Mouse (Mus musculus) megakaryocyte, adult 5-6 weeks (primary cell): Measurements from ENCODE around the gene Olfr1532-ps1. TPM values are rescaled to one million over a fixed set of nuclear protein-coding genes. Genes with fewer than 3 reads are reported as not detected.
"Not testable (repeated sequence)": the region's sequence is repeated elsewhere in the genome, so short reads cannot be mapped to it uniquely, and the experiment has no call there.

Source experiments
- ATAC-seq: 2 replicates; pipeline ENCODE4 v1.8.0; 2016; ENCODE audit warnings: mild to moderate bottlenecking, inconsistent platforms; ENCODE audit not compliant: poor library complexity, severe bottlenecking
- total RNA-seq, 2 experiments: library from RNA; stranded (forward) in 1 of 2; stranded (reverse) in 1 of 2; fragments of 153-499, 151-499 nt in 1 of 2; fragments of 221-1000, 200-1000 nt in 1 of 2; gene quantifications; 2 replicates each; pipeline versions ENCODE4 v1.2.3 to v1.2.4; 2015 to 2017

Olfr1532-ps1 gene
- total RNA-seq (2015) (not detected in 2 replicates), total RNA-seq (2017) (not detected in 2 replicates)

GRCm38 (mm10) chr7:106907676-106908075 lies at the start of gene Olfr1532-ps1:
TSS of gene Olfr1532-ps1 (plus strand) at chr7:106908001.
- no peak for ATAC-seq

DNA sequence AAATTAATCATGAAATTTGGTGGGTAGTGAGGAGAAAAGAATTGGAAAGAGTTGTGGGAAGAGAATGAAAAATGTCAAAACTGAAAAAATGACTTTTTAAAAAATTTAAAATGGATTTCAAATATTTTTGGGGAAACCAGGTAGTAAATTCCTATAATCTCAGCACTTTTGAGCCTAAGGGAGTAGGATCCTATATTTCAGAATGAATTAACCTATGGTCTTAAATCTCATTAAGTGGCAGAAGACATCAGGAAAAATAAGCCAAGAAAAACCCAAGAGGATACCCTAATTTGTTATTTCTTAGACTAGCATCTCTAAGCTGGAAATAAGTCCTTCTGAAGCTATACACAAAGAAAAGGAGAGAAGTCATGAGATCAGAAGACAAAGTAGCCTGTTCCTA lies 44.9 kb upstream of the Olfr1532-ps1 start, which contains the start of gene Olfr704:
Gene Olfr704, plus strand, starts transcription at position 301 of the 400 bp plus-strand sequence.
- no peak for ATAC-seq

DNA sequence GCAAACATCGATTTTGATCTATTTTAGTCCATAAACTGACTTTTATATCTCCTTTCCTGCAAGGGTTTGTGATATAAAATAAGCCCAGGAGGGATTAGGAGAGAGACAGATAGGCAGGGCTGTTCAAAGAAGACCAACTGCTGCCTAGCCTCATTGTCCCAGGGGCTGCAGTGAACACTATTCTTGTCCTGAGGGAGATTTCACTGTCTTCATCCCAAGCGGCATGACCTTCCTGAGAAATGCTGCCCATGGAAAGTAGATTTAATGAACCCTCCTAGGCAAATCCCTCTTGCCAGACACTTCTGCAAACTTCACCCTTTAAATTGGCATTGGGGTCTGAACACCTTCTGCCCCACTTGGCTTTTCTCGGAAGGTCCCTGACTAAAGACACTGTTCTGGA lies 31.0 kb upstream of the Olfr1532-ps1 start, which contains the start of gene Olfr705:
Gene Olfr705, minus strand, starts transcription at position 101 of the 400 bp plus-strand sequence.
- ATAC-seq: no peak

DNA sequence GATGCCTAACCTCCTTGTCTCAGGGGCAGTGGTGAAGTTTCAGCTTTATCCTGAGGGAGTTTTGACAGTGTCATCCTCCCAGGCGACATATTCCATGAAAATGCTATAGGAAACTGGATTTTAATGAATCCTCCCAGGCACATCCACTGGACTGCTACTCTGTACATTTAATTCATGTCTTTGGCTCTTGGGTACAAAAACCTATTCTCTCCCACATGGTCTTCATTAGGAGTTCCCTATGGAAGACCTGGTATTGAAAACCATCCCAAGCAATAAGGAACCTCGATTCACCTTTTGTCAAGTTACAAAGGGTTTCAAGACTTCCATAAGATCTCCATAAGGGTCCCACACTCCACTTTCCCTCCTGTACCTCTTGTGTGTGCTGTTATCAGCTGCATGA lies 19.7 kb upstream of the Olfr1532-ps1 start, which contains the start of gene Olfr706:
Gene Olfr706, minus strand, starts transcription at position 101 of the 400 bp plus-strand sequence.
- no peak for ATAC-seq

GRCm38 (mm10) chr7:106901141-106901540 lies 6.7 kb upstream of the Olfr1532-ps1 start, which contains the start of gene Olfr707:
TSS of gene Olfr707 (minus strand) at chr7:106901241.
- ATAC-seq: not testable (repeated sequence)

GRCm38 (mm10) chr7:106920961-106921360 lies 13.2 kb downstream of the Olfr1532-ps1 start:
- not testable (repeated sequence) for ATAC-seq

DNA sequence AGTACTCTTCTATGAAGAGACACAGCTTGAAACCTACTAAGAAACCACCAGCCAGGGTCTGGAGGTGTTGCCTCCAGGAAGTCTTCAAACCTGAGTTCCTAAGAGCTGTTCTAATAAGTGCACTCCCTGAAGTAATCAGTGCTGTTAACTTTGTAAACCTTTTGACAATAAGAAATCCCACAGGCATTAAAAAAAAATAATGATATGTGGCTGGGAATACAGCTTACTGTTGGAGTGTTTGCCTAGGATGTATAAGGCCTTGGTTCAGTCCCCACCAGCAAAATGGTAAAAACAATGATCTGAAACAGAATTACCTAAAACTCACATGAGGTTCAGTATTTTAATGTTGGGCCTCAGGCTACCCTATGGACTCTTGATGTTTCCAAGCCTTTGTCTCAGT lies 24.3 kb downstream of the Olfr1532-ps1 start, which contains the start of gene Olfr709-ps1:
Gene Olfr709-ps1, minus strand, starts transcription at position 101 of the 400 bp plus-strand sequence.
- no peak for ATAC-seq

- ATAC-seq: no peak
Observed at GRCm38 (mm10) chr7:106948212-106948611, 40.4 kb downstream of the Olfr1532-ps1 start, which contains the start of gene Olfr710. TSS of gene Olfr710 (minus strand) at chr7:106948312.

DNA sequence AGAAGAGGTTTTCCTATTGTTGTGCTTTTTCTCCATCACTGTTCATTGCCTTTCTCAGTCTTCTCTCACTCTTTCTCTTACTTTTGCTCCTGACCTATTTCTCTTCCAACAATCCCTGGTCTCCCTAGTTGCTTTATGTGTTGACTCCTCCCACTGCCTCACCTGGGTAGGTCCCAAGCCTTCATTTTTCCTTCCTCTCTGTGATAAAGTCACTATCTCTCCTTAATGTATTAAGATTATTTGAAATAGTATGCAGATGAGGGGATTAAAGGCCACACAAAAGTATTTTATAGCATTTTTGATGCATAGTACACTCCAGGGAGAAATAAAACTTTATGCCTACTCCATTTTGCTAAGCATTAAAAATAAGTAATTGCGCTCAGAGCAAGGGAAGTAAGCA lies 56.0 kb downstream of the Olfr1532-ps1 start, which contains the start of gene Olfr6:
Gene Olfr6, minus strand, starts transcription at position 101 of the 400 bp plus-strand sequence.
- no peak for ATAC-seq

Other genes with a start within 250 kb of the Olfr1532-ps1 start
- not detected in 2 replicates for gene Olfr693, start 227.4 kb upstream of the Olfr1532-ps1 start, total RNA-seq (2015)
- gene Olfr693, start 227.4 kb upstream of the Olfr1532-ps1 start, total RNA-seq (2017): not detected in 2 replicates
- gene Olfr694, start 216.2 kb upstream of the Olfr1532-ps1 start, total RNA-seq (2015): 0.04 TPM in 1 of 2 replicates, not detected in the other
- not detected in 2 replicates for gene Olfr694, start 216.2 kb upstream of the Olfr1532-ps1 start, total RNA-seq (2017)
- not detected in 2 replicates for gene Olfr695, start 191.6 kb upstream of the Olfr1532-ps1 start, total RNA-seq (2015)
- not detected in 2 replicates for gene Olfr695, start 191.6 kb upstream of the Olfr1532-ps1 start, total RNA-seq (2017)
- not detected in 2 replicates for gene Olfr697, start 165.6 kb upstream of the Olfr1532-ps1 start, total RNA-seq (2015)
- not detected in 2 replicates for gene Olfr697, start 165.6 kb upstream of the Olfr1532-ps1 start, total RNA-seq (2017)
- gene Olfr698, start 152.6 kb upstream of the Olfr1532-ps1 start, total RNA-seq (2015): not detected in 2 replicates
- not detected in 2 replicates for gene Olfr698, start 152.6 kb upstream of the Olfr1532-ps1 start, total RNA-seq (2017)
- gene Olfr699, start 114.8 kb upstream of the Olfr1532-ps1 start, total RNA-seq (2015): not detected in 2 replicates
- not detected in 2 replicates for gene Olfr699, start 114.8 kb upstream of the Olfr1532-ps1 start, total RNA-seq (2017)
- not detected in 2 replicates for gene Olfr700, start 99.2 kb upstream of the Olfr1532-ps1 start, total RNA-seq (2015)
- 0.73 TPM in 1 of 2 replicates, not detected in the other for gene Olfr700, start 99.2 kb upstream of the Olfr1532-ps1 start, total RNA-seq (2017)
- gene Olfr701, start 93.9 kb upstream of the Olfr1532-ps1 start, total RNA-seq (2015): not detected in 2 replicates
- gene Olfr701, start 93.9 kb upstream of the Olfr1532-ps1 start, total RNA-seq (2017): not detected in 2 replicates
- not detected in 2 replicates for gene Olfr702, start 74.1 kb upstream of the Olfr1532-ps1 start, total RNA-seq (2015)
- not detected in 2 replicates for gene Olfr702, start 74.1 kb upstream of the Olfr1532-ps1 start, total RNA-seq (2017)
- gene Olfr703, start 64.6 kb upstream of the Olfr1532-ps1 start, total RNA-seq (2015): not detected in 2 replicates
- not detected in 2 replicates for gene Olfr703, start 64.6 kb upstream of the Olfr1532-ps1 start, total RNA-seq (2017)
- gene Olfr704, start 44.8 kb upstream of the Olfr1532-ps1 start, total RNA-seq (2015): not detected in 2 replicates
- gene Olfr704, start 44.8 kb upstream of the Olfr1532-ps1 start, total RNA-seq (2017): not detected in 2 replicates
- not detected in 2 replicates for gene Olfr705, start 31.1 kb upstream of the Olfr1532-ps1 start, total RNA-seq (2015)
- not detected in 2 replicates for gene Olfr705, start 31.1 kb upstream of the Olfr1532-ps1 start, total RNA-seq (2017)
- not detected in 2 replicates for gene Olfr706, start 19.8 kb upstream of the Olfr1532-ps1 start, total RNA-seq (2015)
- not detected in 2 replicates for gene Olfr706, start 19.8 kb upstream of the Olfr1532-ps1 start, total RNA-seq (2017)
- gene Olfr707, start 6.8 kb upstream of the Olfr1532-ps1 start, total RNA-seq (2015): not detected in 2 replicates
- gene Olfr707, start 6.8 kb upstream of the Olfr1532-ps1 start, total RNA-seq (2017): not detected in 2 replicates
- not detected in 2 replicates for gene Olfr709-ps1, start 24.2 kb downstream of the Olfr1532-ps1 start, total RNA-seq (2015)
- gene Olfr709-ps1, start 24.2 kb downstream of the Olfr1532-ps1 start, total RNA-seq (2017): not detected in 2 replicates
- gene Olfr710, start 40.3 kb downstream of the Olfr1532-ps1 start, total RNA-seq (2015): not detected in 2 replicates
- not detected in 2 replicates for gene Olfr710, start 40.3 kb downstream of the Olfr1532-ps1 start, total RNA-seq (2017)
- not detected in 2 replicates for gene Olfr6, start 55.9 kb downstream of the Olfr1532-ps1 start, total RNA-seq (2015)
- not detected in 2 replicates for gene Olfr6, start 55.9 kb downstream of the Olfr1532-ps1 start, total RNA-seq (2017)
- gene Olfr711, start 67.5 kb downstream of the Olfr1532-ps1 start, total RNA-seq (2015): not detected in 2 replicates
- gene Olfr711, start 67.5 kb downstream of the Olfr1532-ps1 start, total RNA-seq (2017): not detected in 2 replicates
- gene Olfr2, start 98.1 kb downstream of the Olfr1532-ps1 start, total RNA-seq (2015): not detected in 2 replicates
- under 0.01 TPM in 1 of 2 replicates, not detected in the other for gene Olfr2, start 98.1 kb downstream of the Olfr1532-ps1 start, total RNA-seq (2017)
- not detected in 2 replicates for gene Olfr713, start 123.2 kb downstream of the Olfr1532-ps1 start, total RNA-seq (2015)
- not detected in 2 replicates for gene Olfr713, start 123.2 kb downstream of the Olfr1532-ps1 start, total RNA-seq (2017)
- gene Olfr714, start 163.0 kb downstream of the Olfr1532-ps1 start, total RNA-seq (2015): not detected in 2 replicates
- not detected in 2 replicates for gene Olfr714, start 163.0 kb downstream of the Olfr1532-ps1 start, total RNA-seq (2017)
- not detected in 2 replicates for gene Olfr17, start 185.2 kb downstream of the Olfr1532-ps1 start, total RNA-seq (2015)
- gene Olfr17, start 185.2 kb downstream of the Olfr1532-ps1 start, total RNA-seq (2017): not detected in 2 replicates
- not detected in 2 replicates for gene Olfr715b, start 202.4 kb downstream of the Olfr1532-ps1 start, total RNA-seq (2015)
- not detected in 2 replicates for gene Olfr715b, start 202.4 kb downstream of the Olfr1532-ps1 start, total RNA-seq (2017)
- not detected in 2 replicates for gene Olfr715, start 223.1 kb downstream of the Olfr1532-ps1 start, total RNA-seq (2015)
- gene Olfr715, start 223.1 kb downstream of the Olfr1532-ps1 start, total RNA-seq (2017): not detected in 2 replicates
- gene Olfr716, start 230.3 kb downstream of the Olfr1532-ps1 start, total RNA-seq (2015): not detected in 2 replicates
- 0.07 TPM in 1 of 2 replicates, not detected in the other for gene Olfr716, start 230.3 kb downstream of the Olfr1532-ps1 start, total RNA-seq (2017)